Mouse (Mus musculus) cerebellum, postnatal 4 days (tissue): ENCODE measurements around the gene Cab39.

ENCODE experiments used
- DNase-seq, 2 experiments: peaks; one replicate each; pipeline ENCODE4 v3.0.0; 2022; ENCODE audit warnings: low spot score in 2 of 2, mixed read lengths in 1 of 2

Gene Cab39

DNA sequence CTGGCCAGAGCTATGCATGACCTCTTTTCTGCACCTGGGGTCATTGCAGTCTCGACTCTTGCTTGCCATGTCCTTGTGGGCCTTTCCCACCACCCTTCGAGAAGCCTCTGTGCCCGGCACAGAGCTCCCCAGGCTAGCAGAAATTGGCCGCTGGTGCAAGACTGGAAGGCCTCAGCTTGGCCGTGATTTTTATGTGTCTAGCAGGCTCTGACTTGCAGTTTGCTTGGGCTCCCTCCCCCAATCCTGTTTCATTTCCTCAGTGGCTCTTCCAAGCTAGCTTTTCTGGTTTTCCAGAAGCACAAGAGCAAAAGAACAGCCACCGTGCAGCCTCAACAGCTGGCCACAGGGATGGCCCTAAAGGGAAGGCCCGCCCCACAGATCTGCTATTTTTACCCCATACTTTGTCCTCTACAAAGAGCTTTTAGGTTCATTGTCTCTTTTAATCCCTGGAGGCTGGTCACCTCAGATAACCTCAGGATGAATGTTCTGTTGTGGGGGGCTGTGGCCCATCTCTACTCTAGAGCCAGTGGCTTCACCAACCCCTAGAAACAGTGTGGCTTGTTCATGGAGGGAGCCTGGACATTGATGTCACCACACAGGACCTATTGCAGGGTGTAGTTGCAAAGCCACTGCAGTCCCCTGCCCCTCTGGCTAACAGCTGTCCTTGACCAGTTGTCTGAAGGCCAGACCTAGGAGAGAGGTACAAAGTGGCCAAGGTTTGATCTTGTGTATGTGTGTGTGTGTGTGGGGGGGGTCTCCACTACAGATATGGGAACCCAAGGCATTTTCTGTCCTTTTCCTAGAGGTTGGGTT, 107.5 kb downstream of the Cab39 start:
- DNase-seq: no peak
